Mouse (Mus musculus): ENCODE data around the gene Rsph3b.
"Not testable (repeated sequence)": the region's sequence is repeated elsewhere in the genome, so short reads cannot be mapped to it uniquely, and the experiment has no call there.

DNA sequence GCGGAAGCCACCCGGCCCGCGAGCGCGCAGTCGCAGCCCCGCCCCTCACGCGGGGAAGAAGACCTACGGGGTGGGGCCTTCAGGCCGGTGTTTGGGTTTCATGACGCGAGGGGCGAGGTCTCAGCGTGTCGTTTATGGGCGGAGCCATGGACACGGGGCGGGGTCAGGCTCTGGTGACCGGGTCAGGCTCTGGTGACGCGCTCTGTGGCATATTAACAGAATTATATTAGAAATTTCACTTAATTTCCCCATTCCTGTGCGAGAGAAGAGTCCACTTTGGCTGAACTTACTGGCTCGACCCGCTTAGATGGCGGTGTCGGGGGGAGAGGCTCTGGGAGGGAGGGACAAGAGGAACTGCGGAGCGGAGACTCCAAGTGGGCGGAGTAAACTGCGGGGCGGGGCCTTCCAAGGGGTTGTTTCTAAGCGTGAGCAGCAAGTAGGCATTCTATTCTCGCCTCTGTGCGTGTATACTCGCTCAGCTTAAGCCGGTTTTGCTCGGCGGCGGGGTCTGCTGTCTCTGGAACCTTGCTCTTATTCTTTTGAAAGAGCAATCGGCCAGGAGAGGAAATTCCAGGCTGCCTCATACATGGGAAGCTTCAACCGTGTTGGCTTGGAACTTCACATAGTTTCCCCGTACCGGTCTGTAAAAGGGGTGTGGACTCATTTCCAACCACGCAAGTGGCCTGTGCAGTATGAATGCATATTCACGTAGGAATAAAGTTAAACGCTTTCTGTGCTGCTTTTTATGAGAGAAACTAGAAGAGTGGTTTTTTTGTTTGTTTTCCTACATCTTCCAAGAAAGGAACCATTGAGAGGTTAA lies 12.9 kb upstream of the Rsph3b start:
- TF ChIP-seq POLR2A (IDR thresholded peaks at IDR 0.05; ENCODE audit: extremely low read depth, insufficient read depth, low read length); CTCF (IDR thresholded peaks at IDR 0.05; ENCODE audit: low read depth, low read length): not testable (repeated sequence)
